Mouse (Mus musculus) megakaryocyte, adult 5-6 weeks (primary cell): Measurements from ENCODE around the gene Fis1. TPM values are rescaled to one million over a fixed set of nuclear protein-coding genes. Genes with fewer than 3 reads are reported as not detected.

ENCODE experiments used
- total RNA-seq, 2 experiments: library from RNA; stranded (forward) in 1 of 2; stranded (reverse) in 1 of 2; fragments of 153-499, 151-499 nt in 1 of 2; fragments of 221-1000, 200-1000 nt in 1 of 2; gene quantifications; 2 replicates each; pipeline versions ENCODE4 v1.2.3 to v1.2.4; 2015 to 2017

The Fis1 gene
- total RNA-seq, 2 experiments from 2014 or later = 147 to 310 TPM

Other genes with a start within 250 kb of the Fis1 start
- not detected in 2 replicates for gene Col26a1, start 70.1 kb upstream of the Fis1 start, total RNA-seq (2015)
- not detected in 2 replicates for gene Col26a1, start 70.1 kb upstream of the Fis1 start, total RNA-seq (2017)
- gene Ift22, start 45.1 kb upstream of the Fis1 start, total RNA-seq (2015) = 9.4 and 12.7 TPM in 2 replicates
- 2.0 and 3.7 TPM in 2 replicates for gene Ift22, start 45.1 kb upstream of the Fis1 start, total RNA-seq (2017)
- 13.3 and 15.8 TPM in 2 replicates for gene Cldn15, start 13.3 kb downstream of the Fis1 start, total RNA-seq (2015)
- gene Cldn15, start 13.3 kb downstream of the Fis1 start, total RNA-seq (2017) = 7.1 and 15.9 TPM in 2 replicates
- gene Plod3, start 33.7 kb downstream of the Fis1 start, total RNA-seq (2015) = 73.2 and 74.8 TPM in 2 replicates
- gene Plod3, start 33.7 kb downstream of the Fis1 start, total RNA-seq (2017) = 159 and 176 TPM in 2 replicates
- 106 and 133 TPM in 2 replicates for gene Znhit1, start 34.7 kb downstream of the Fis1 start, total RNA-seq (2015)
- gene Znhit1, start 34.7 kb downstream of the Fis1 start, total RNA-seq (2017) = 57.7 and 67.9 TPM in 2 replicates
- gene Vgf, start 73.1 kb downstream of the Fis1 start, total RNA-seq (2015) = not detected in 2 replicates
- gene Vgf, start 73.1 kb downstream of the Fis1 start, total RNA-seq (2017) = not detected in 2 replicates
- 19.1 and 19.6 TPM in 2 replicates for gene Ap1s1, start 92.9 kb downstream of the Fis1 start, total RNA-seq (2015)
- gene Ap1s1, start 92.9 kb downstream of the Fis1 start, total RNA-seq (2017) = 43.3 and 47.2 TPM in 2 replicates
- gene Serpine1, start 119.0 kb downstream of the Fis1 start, total RNA-seq (2015) = not detected in 2 replicates
- not detected in 2 replicates for gene Serpine1, start 119.0 kb downstream of the Fis1 start, total RNA-seq (2017)
- gene Trim56, start 162.9 kb downstream of the Fis1 start, total RNA-seq (2015) = 12.4 and 13.5 TPM in 2 replicates
- gene Trim56, start 162.9 kb downstream of the Fis1 start, total RNA-seq (2017) = 28.7 and 32.4 TPM in 2 replicates
- not detected in 2 replicates for gene Muc3, start 196.0 kb downstream of the Fis1 start, total RNA-seq (2015)
- not detected in 2 replicates for gene Muc3, start 196.0 kb downstream of the Fis1 start, total RNA-seq (2017)